Mouse (Mus musculus) adrenal gland, adult 8-10 months (tissue): ENCODE results near the gene Acvr1b. TPM values are rescaled to one million over a fixed set of nuclear protein-coding genes. Genes with fewer than 3 reads are reported as not detected.

ENCODE experiments used
- DNase-seq: peaks from one replicate; pipeline ENCODE4 v3.0.0; 2022
- total RNA-seq, 4 experiments: library from RNA; stranded (reverse); gene quantifications; 2 replicates each; pipeline ENCODE4 v1.2.4; 2022

Gene Acvr1b
- total RNA-seq, 4 experiments from 2014 or later: 8.6 to 15.4 (median 12.1) TPM

DNA sequence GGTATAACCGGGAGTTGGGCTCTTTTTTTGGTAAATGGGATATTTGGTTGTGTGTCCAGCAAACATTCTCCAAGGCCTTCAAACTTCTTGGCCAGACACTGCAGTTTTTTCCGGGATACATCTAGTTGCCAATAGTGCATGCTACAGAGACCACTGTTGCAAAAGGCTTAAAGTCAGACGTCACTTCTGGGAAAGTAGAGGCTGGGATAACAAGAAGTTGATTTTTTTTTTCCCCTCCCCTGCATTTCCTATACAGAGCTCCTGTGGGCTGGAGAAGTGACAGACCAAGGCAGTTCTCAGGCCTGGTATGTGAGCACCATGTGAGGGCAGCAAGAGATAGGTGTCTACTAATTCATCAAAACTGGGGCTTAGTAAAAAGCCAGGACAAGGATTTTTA is 2.4 kb downstream of the Acvr1b start:
- no peak for DNase-seq

DNA sequence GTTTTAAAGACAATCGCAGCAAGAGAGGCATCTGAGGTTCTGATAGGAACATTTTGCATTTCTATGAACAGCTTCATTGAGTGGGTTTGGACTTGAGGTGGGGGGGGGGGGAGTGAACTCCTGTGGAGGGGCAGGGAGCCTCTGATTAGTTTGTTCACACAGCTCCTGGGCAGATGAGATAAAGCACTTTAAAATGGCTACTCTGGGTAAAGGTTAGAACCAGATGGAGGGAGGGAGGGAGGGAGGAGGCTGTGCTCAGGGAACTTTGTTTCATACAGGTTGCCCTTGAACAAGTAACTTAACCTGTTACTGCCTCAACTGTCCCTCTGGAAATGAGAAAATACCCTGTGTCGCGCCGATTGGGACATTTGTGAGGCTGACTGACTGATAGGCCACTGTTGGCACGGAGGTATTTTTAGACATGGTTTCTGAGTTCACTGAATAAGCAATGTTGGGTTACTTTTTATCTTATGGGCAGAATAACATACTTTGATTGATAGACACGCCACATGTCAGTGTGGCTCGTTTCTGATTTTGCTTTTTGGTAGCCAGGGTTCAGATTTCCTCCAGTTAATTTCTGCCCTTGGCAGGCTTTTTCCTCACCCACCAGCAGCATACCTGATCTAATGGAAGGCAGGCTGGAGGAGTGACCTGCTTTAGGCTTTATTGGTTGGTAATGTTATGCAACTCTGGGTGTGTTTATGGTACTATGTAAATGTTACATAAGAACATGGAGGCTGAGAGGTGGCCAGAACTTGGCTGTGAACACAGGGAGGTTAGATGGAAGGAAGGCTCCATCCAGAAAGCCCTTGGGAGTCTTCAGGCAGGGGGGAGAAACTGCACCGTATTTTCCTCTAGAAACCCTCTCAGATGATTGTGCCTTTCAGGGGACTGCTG is 3.2 kb downstream of the Acvr1b start:
- DNase-seq: no peak

DNA sequence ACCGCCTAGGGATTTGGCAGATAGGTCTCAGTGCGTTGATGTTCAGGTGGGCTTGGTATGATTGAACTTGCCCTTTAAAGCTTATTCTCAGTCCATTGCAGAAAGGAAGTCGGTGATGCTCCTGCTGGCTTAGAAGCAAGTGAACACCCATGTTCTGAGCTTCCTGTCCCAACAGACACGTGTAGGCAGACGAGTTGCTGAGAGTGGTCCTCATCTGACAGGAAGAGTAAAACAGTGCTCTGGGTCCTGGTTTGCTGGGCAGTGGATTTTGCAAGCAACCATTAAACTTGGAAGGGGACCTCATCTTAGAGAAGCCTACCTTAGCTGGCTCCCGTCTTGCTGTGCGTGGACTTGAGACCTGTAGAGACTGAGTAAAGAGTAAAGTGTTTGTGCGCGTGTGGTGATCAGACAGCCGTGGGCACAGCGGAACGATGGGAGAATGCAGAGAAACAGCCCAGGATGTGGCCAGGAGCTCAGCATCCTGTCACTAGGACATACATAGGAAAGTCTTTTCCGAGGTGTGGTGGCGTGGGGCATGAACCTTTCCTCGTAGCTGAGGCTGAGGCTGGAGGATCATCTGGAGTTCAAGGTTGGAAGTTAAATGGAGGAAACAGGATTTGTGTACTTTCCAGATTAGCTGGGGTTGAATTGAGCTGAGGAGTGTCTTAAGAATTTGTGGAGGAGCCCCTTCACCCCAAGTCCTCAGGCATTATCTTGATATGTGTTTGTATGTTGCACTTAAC is 6.7 kb downstream of the Acvr1b start:
- no peak for DNase-seq

DNA sequence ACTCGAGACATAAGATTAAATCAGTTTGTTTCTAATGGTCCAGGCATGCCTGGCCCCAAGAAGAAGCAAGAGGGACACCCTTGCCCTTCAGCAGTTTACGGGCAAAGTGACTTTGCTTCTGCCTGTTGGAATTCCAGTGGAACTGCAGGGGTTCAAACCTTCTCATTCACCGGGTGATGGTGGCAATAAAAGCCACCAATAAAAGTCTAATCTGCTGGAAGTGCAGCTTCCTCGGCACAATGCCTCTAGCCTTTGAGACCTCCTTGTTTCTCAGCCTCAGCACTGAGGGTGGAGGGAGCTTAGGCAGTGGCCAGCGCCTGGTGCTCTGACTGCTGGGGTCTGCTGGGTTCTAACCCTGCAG is 7.2 kb downstream of the Acvr1b start:
- DNase-seq: no peak

DNA sequence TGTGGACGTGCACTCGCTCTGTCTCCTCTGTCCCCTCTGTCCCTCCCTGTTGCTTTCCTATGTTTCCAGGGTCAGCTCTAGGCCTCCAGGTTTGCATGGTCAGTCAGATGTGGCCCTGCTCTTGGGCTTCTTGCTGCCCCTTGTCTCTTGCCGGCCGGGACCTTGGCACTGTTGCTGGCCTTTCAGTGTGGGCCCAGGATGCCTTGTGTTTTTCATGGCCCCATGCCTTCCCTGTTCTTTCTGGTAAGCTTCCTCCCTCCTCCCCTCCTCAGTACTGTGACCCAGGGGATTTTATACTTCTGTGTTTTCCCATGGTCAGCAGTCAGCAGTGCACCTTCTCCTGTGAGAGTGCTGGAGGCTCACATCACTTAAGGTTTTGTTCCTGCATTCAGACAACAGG is 7.6 kb downstream of the Acvr1b start:
- DNase-seq: no peak

DNA sequence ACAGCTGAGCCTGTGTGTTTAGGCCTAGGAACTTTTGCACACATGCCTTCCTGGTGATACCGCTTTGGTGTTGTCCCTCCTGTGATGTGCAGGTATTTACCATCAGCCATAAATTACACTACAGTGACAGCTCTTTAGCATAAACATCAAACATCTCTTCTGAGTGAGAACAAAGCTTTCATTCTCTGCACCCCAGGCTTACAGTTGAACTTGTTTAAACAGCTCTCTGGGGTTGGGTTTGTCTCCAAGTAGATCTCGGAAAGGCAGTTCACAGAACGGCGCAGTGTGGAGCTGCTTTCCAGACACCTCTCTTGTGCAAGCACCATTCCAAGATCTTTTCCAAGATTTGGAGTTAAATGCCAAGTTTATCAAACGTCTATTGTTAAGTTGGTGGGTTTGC is 8.8 kb downstream of the Acvr1b start:
- DNase-seq: no peak

DNA sequence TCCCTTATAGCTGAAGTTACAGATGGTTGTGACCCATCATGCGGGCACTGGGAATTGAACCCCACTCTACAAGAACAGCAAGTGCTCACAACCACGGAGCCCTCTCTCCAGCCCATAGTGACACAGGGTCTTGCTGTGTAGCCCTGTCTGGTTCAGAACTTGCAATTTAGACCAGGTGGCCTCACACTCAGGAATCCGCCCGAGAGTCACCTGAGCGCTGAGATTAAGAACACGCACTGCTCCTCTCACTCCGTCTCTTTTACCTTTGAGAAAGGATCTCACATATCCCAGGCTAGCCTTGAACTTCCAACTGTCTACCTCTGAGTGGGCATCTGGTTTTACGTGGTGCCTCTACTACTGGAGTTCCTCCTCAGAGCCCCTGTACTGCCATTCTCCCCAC is 10.4 kb downstream of the Acvr1b start:
- DNase-seq: no peak

DNA sequence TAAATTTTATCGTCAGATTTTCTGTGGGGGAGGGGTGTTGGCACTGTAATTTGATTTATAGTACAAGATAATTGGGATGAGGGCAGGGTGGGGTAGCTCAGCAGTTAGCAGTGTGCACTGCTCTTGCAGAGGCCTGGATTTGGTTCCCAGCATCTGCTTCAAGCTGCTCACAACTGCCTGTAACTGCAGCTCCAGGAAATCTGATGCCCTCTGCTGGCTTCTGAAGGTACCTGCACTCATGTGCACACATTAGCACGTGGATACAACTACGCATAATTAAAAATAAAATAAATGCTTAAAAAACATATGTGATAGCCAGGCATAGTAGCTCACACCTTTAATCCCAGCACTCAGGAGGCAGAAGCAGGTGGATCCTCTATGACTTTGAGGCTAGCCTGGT is 11.7 kb downstream of the Acvr1b start:
- no peak for DNase-seq

DNA sequence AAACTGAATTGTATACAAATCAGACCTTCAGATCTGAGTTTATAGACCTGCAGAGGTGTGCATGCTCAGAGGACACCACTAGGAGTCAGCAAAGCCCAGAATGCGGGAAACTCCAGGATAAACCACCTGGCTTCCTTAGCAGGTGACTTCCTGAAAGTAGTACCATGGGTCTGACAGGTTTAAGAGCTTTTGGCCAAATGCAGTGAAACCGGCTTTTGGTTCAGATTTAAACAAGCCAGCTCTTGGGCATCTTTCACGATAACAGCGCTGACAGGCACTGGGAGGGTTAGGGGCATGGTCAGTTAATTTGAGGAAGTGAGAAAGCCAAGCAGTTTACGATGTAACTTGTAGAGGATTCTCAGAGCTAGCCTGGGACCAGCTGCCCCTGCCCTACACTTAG is 14.0 kb downstream of the Acvr1b start:
- DNase-seq: no peak

DNA sequence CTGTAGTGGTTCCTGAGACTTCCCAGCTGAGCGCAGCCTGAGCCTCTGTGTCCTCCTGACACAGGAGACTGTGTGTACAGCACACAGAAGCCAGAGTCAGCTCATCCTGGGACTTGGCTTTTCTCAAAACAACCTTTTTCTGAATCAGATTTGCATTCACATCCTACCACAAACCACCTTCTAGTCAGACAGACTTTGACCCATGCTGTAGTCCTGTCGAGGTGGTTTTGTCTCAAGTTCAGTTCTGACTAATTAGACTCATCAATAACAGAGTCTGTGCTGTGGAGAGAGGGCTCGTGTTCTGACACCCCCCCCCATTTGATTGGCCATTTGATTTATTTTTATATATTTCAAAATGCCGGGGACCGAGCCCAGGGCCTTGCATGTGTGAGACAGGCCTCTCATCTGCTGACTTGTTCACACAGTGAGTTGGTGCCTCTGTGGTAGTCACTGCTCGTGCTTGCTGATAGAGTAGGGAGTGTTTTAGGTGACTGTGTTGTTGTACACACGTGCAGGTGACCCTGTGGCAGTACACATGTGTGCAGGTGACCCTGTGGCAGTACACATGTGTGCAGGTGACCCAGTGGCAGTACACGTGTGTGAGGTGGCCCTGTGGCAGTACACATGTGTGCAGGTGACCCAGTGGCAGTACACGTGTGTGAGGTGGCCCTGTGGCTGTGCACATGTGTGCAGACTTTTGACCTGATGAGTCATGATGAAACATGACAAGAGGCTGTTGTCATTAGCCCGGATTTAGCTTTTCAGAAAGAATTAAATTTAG is 16.3 kb downstream of the Acvr1b start:
- no peak for DNase-seq

DNA sequence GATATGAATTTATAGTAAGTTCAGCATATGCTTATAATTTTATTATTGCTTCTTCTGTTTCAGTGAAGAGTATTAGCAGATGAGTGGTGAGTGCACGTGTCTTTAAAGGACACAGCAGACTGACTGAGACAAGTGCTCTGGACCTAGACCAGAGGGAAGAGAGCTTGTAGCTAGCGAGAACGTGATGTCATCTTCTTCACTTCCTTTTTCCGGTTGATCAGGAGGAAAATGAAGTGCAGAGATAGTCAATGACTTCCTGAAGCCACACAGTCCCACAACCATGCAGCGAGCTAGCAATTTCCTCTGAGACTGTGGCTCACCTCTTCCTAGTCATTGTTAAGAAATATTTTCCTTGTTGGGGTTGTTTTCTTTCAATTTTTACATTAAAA is 16.9 kb downstream of the Acvr1b start:
- no peak for DNase-seq

DNA sequence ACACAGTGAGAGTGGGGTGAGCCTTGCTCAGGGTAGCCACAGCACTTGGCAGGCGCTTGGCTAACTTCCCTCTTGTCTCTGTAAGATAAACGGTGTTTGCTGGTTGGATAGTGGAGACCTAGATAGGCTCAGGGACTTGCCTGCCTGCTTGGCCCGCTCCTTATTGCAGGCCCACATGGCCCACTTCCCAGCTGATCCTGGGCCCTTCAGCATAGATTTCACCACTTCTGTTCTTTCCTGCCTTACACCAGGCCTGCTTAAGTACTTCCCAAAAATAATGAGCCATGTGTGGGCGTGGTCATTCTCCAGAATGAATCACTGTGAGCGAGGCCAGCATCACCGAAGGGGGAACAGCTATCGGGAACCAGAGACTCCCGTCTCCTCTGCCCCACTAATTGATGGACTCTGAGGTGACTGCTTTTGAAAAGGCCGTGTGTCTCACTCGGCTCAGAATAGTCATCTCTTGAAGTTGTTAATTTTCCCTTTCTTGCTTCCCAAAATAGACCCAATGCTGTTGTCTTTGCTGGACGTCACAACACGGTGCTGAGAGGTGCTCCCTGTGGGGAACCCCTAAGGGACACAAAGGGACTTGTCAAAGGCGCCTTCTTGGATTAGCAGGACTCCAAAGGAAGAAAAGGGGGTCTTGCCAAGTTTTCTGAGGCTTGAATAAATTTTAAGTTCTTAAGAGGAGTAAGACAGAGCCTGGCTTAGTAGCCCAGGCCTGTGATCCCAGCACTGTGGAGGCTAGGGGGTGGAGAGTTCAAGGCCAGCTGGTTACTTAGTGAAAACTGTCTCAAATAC is 17.8 kb downstream of the Acvr1b start:
- peak; percentile 78 for DNase-seq

DNA sequence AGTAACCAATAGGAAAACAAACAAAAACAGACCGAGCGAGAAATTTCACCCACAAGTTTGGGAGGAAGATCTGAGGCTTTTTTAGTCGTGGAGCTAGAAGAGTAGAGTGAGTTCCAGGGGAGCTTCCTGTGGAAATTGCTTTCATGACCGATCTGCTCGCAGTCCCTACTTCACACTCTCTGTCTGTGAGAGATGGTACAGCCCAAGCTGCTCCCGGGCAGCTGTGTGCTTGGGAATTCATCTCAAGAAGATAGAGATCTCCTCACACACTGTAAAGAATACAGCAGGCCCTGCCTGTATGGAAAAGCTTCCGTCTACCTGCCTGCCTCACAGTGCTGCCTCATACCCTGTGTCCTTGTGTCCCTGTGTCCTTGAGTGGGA is 18.4 kb downstream of the Acvr1b start:
- no peak for DNase-seq

DNA sequence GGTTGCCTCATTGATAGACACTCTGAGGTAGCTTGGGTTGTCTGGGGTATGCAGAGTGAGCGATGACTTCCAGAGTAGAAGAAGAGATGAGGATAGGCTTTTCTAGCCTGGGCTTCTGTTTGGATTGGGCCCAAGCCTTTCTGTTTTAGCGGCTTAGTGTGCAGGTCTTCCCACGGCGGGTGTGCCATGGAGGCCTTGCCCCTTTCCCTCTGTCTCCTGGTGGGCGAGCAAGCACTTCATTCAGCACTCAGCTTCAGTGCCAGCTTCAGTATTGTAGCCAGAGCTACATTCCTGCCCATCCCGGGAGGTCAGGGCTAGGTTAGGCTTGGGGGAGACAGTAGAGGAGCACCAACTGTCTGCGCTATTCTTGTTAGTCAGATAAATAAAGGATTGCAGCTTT is 18.8 kb downstream of the Acvr1b start:
- DNase-seq: no peak

DNA sequence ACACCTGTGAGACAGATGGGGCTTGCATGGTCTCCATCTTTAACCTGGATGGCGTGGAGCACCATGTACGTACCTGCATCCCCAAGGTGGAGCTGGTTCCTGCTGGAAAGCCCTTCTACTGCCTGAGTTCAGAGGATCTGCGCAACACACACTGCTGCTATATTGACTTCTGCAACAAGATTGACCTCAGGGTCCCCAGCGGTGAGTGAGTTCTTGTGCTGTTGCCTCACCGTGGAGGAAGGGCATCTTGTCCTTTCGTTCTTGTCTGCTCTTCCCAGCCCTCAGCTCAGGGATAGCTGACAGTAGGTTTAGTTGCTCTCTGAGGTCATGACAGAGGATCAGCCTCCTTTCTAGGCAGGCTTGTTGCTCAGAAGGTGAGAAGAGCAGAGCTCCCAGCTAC is 20.1 kb downstream of the Acvr1b start:
- no peak for DNase-seq

DNA sequence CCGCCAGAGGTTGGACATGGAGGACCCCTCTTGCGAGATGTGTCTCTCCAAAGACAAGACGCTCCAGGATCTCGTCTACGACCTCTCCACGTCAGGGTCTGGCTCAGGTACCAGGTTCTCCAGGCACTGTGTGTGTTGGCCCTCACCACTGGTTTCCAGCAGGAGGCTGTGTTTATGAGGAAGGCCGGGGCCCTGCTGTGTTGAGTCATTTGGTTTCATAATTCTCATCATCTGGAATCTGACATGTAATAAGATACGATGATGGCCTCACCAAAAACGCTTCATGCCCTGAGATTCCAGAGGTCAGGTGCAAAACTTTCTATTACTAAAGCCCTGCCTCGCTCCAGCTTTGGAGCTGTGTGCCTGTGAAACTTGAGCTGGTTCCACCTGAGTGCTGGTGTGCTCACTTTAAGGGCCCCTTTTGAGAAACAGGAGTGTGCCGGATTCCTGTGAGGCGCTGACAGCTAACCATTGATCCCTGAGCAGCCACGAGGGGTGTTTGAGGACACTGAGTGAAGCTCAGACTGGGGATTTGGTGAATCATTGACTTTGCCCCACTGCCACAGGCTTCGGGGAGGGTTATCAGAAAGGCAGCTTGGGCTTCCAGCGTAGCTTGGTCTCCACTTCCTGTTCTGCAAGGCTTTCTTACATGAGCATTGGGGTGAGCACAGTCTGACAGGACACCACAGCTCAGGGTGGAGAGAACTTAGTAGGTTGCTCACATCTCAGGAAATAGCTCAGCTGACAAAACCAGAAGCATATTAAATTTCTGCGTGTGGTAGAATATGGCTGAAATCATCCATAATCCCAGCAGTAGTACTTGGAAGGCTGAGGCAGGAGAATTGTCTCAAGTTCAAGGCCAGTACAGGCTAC is 21.3 kb downstream of the Acvr1b start:
- DNase-seq: no peak

DNA sequence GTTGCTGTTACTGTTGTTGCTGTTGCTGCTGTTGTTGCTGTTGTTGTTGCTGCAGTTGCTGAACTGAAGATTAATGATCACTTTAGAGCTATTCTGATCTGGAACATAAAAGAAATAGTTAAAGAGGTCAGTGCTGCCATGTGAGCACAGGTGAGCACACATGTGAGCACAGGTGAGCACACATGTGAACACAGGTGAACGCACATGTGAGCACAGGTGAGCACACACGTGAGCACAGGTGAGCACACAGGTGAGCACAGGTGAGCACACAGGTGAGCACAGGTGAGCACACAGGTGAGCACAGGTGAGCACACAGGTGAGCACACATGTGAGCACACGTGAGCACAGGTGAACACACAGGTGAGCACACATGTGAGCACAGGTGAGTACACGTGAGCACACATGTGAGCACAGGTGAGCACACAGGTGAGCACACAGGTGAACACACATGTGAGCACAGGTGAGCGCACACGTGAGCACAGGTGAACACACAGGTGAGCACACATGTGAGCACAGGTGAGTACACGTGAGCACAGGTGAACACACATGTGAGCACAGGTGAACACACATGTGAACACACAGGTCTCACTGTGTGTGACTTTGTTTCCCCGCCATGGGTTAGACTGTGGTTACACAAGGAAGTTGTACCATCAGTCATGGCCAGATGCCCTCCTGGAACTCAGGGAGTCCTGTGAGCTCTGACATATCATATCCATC is 22.4 kb downstream of the Acvr1b start:
- no peak for DNase-seq

DNA sequence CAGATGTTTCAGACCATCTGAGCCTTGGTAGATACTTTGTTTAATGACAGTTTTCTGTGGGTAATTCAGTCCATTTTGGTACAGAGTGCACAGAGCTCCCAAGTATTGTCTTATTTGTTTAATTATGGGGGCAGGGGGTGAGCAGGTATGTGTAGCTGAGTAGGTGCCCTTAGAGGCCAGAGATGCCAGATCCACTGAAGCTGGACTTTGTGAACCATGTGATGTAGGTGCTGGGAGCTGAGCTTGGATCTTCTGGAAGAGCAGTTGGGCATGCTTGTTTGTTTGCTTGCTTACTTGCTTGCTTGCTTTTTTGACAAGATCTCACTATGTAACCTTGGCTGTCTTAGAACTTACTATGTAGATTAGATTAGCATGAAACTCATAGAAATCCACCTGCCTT is 23.1 kb downstream of the Acvr1b start:
- DNase-seq: no peak

DNA sequence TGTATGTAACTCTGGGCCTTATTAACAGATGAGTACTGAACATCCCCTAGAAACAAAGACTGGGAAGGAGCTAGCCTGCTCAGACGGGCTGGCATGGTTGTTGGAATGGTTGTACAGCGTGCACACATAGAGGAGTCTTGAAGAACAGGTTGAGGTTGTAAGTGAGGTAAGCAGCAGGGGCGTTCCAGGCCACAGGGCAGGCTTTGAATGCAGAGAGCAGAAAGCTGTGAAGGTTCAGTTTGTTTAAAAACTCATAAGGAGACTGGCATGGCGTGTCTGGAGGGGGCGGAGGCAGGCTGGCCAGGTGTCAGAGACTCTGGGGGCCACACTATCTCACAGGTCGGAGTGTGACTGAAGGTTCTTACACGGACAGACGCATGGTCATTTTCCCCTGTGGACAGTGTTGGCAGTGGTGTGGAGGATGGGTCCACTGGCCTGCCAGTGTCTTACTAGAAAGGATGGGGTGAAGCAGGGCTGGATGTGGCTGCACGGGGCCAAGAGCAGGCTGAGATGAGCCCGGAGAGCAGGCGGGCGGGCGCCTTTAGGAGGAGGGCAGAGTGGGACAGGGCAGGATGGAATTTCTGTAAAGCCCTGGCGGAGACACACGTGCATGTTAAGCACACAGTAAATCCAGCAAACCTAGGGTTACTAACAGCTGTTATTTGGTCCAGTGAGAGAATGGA is 23.8 kb downstream of the Acvr1b start:
- no peak for DNase-seq

DNA sequence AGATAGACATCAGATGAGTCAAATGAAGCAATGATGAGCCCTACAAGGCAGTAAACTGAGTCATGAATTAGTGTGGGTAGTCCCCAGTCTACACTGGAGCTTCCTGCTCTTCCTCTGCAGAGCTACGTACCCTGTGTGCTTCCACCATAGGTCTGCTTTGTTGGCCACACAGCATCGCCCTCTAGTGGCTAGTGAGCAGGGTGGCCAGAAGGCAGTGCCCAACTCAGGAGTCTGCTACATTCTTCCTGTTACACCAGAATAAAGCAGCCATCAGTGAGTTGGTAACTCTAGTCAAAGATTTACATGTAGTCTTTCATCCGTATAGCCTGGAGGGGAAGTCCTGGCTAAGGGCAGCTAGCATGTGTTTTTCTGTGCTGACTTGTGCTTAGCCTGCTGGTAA is 24.4 kb downstream of the Acvr1b start:
- DNase-seq: peak; percentile 59
